Comparison of ENCODE assay signal across 8 mouse cellular contexts in genomic region chr3:109526246-109526645, GRCm38 (mm10).
A peak's percentile ranks its signal among the peaks of the same experiment; 100 is the strongest.
DNase-seq lines count a peak whose midpoint lies in the region; ATAC-seq and TF ChIP-seq lines count a peak whose summit lies in the region.

No protein-coding gene starts in this region.

- ATAC-seq in forebrain, embryonic 11.5 days (replicated peaks; ENCODE audit: low FRiP score): peak; percentile 74
- ATAC-seq in lung, postnatal 0 days: no peak

- TF ChIP-seq EP300 in ES-Bruce4 (IDR thresholded peaks at IDR 0.05; ENCODE audit: insufficient read depth, low read depth, low read length): no peak
- no peak for TF ChIP-seq EP300 in lung, postnatal 0 days (IDR thresholded peaks at IDR 0.05)

- H3K4me3 ChIP-seq in ES-Bruce4 (ENCODE audit: low read depth, low read length): no peak overlapping the region
- H3K4me3 ChIP-seq in forebrain, embryonic 11.5 days (ENCODE audit: low read depth, low read length): no peak overlapping the region
- no peak overlapping the region for H3K4me3 ChIP-seq in lung, postnatal 0 days (ENCODE audit: low read depth, low read length)

- DNase-seq in brain, embryonic 14.5 days (ENCODE audit: low read depth): peak; percentile 94
- DNase-seq in forebrain, embryonic 11.5 days (ENCODE audit: low spot score): peak; percentile 89
- peak; percentile 83 for DNase-seq in heart, postnatal 4 days
- peak; percentile 86 for DNase-seq in layer of hippocampus, adult 11-12 months (ENCODE audit: low spot score)
- DNase-seq in lung, postnatal 0 days (ENCODE audit: low spot score): peak; percentile 75
- peak; percentile 86 to 92 for DNase-seq in right cerebral cortex, adult 2 months (ENCODE audit: low spot score in 2 of 2)
- DNase-seq in urinary bladder, postnatal 14 days (ENCODE audit: low spot score): peak; percentile 89

- 4% methylated on average over 4 of the region's 4 CpGs for WGBS in forebrain, embryonic 11.5 days
- WGBS in lung, postnatal 0 days: 5% methylated on average over 4 of the region's 4 CpGs

- peak; percentile 28 for TF ChIP-seq CTCF in ES-Bruce4 (IDR thresholded peaks at IDR 0.05; ENCODE audit: low read depth, low read length)
- peak; percentile 80; the same call in 1 of the 2 replicates for TF ChIP-seq CTCF in brain, embryonic 14.5 days (IDR thresholded peaks at IDR 0.05; ENCODE audit: borderline replicate concordance, extremely low read depth, insufficient read depth, insufficient read length)
- peak; percentile 81 for TF ChIP-seq CTCF in lung, postnatal 0 days (IDR thresholded peaks at IDR 0.05)

- H3K27ac ChIP-seq in ES-Bruce4 (ENCODE audit: insufficient read depth, low read length): no peak overlapping the region
- no peak overlapping the region for H3K27ac ChIP-seq in forebrain, embryonic 11.5 days (ENCODE audit: low read depth, low read length)
- H3K27ac ChIP-seq in lung, postnatal 0 days (ENCODE audit: low read length): no peak overlapping the region

- TF ChIP-seq POLR2A in ES-Bruce4 (IDR thresholded peaks at IDR 0.05; ENCODE audit: insufficient read depth, low read length): no peak
- TF ChIP-seq POLR2A in brain, embryonic 14.5 days (IDR thresholded peaks at IDR 0.05; ENCODE audit: borderline replicate concordance, extremely low read depth, insufficient read depth, insufficient read length, poor library complexity, severe bottlenecking): no peak

- H3K9ac ChIP-seq in ES-Bruce4 (ENCODE audit: low read depth, poor library complexity, severe bottlenecking): no peak overlapping the region
- no peak overlapping the region for H3K9ac ChIP-seq in forebrain, embryonic 11.5 days (ENCODE audit: low read length)
- H3K9ac ChIP-seq in lung, postnatal 0 days (replicated peaks; ENCODE audit: low read depth): no peak overlapping the region

- H3K4me2 ChIP-seq in forebrain, embryonic 11.5 days (ENCODE audit: low read depth, low read length, severe bottlenecking): no peak overlapping the region
- H3K4me2 ChIP-seq in lung, postnatal 0 days (replicated peaks; ENCODE audit: low read depth, low read length): no peak overlapping the region

- no peaks in the 10 kb centered on the region for H3K36me3 ChIP-seq in ES-Bruce4 (ENCODE audit: control insufficient read depth, insufficient read depth, low read length, poor library complexity, severe bottlenecking)
- H3K36me3 ChIP-seq in forebrain, embryonic 11.5 days (ENCODE audit: control insufficient read depth, insufficient read depth, low read length): no peaks in the 10 kb centered on the region
- H3K36me3 ChIP-seq in lung, postnatal 0 days (ENCODE audit: insufficient read depth, low read length): no peaks in the 10 kb centered on the region

- no peaks in the 10 kb centered on the region for H3K27me3 ChIP-seq in ES-Bruce4 (ENCODE audit: control insufficient read depth, insufficient read depth, low read length, poor library complexity, severe bottlenecking)
- H3K27me3 ChIP-seq in forebrain, embryonic 11.5 days (ENCODE audit: control insufficient read depth, insufficient read depth, low read length): no peaks in the 10 kb centered on the region
- H3K27me3 ChIP-seq in lung, postnatal 0 days (replicated peaks; ENCODE audit: insufficient read depth, low read length): no peaks in the 10 kb centered on the region

- H3K9me3 ChIP-seq in ES-Bruce4 (replicated peaks; ENCODE audit: control insufficient read depth, insufficient read depth, low read length, poor library complexity, severe bottlenecking): no peaks in the 10 kb centered on the region
- H3K9me3 ChIP-seq in forebrain, embryonic 11.5 days (ENCODE audit: control insufficient read depth, low read length): no peaks in the 10 kb centered on the region
- no peaks in the 10 kb centered on the region for H3K9me3 ChIP-seq in lung, postnatal 0 days (ENCODE audit: low read length)

- no peaks in the 10 kb centered on the region for H3K4me1 ChIP-seq in ES-Bruce4 (ENCODE audit: control insufficient read depth, insufficient read depth, low read length)
- H3K4me1 ChIP-seq in forebrain, embryonic 11.5 days (replicated peaks; ENCODE audit: control insufficient read depth, insufficient read depth, low read length): no peaks in the 10 kb centered on the region
- H3K4me1 ChIP-seq in lung, postnatal 0 days (ENCODE audit: insufficient read depth, low read depth, low read length): no peaks in the 10 kb centered on the region

Comparison
In these comparisons a context has a peak if more than half of its experiments do, and no peak if none do; other contexts are left out.
1. CTCF ChIP-seq: peak in every context shown above with its lines; median percentile 81 in lung, postnatal 0 days; 80 in brain, embryonic 14.5 days; 28 in ES-Bruce4.